Mouse (Mus musculus) common myeloid progenitor, adult 5-6 weeks (primary cell): ENCODE results near the gene Slc7a6. TPM values are rescaled to one million over a fixed set of nuclear protein-coding genes. Genes with fewer than 3 reads are reported as not detected.
A peak's percentile ranks its signal among the peaks of the same experiment; 100 is the strongest.

Source experiments
- ATAC-seq: replicated peaks from 2 replicates; pipeline ENCODE4 v1.8.0; 2016; ENCODE audit warnings: low read depth, mild to moderate bottlenecking, moderate TSS enrichment, inconsistent platforms; ENCODE audit not compliant: poor library complexity, severe bottlenecking
- total RNA-seq: library from RNA; stranded (forward); fragments of 200-1000, 187-1606 nt; gene quantifications from 2 replicates; pipeline ENCODE4 v1.2.3, GENCODE M21; 2017

Slc7a6 gene
- 24.0 and 28.2 TPM in 2 replicates for total RNA-seq

DNA sequence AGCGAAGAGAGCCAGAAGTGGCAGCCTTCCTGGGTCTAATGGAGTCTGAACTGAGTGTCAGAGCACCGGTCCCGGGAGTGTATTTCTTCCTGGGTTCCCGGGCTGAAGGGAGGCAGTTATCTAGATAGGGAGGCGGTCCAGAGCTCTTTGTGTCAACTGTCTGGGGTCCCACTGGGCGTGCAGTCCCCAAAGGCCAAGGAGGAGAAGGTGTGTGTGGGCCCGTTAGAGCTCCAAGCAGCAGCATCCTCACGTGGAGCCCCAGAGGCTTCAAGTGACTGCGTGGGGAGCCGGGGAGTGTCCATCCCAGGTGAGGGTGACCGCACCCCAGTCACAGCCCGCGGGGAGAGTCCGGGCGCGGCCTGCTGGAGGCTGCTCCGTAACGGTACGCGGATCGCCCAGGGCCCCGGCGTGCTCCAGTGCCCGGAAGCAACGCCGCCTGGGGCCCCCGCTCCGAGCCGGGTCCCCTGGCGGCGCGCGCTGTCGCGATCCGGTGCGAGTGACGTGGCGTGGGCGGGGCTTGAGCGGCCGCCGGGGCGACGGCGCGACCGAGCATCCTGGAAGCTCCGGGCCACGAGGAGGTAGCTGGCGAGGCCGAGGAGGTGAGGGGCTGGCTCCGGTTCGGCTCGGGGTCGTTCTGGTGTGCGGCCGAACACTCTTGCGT lies at the start of gene Slc7a6:
Slc7a6 (plus strand) TSS at position 502 of the 661 bp plus-strand sequence.
- ATAC-seq: peak; percentile 74

DNA sequence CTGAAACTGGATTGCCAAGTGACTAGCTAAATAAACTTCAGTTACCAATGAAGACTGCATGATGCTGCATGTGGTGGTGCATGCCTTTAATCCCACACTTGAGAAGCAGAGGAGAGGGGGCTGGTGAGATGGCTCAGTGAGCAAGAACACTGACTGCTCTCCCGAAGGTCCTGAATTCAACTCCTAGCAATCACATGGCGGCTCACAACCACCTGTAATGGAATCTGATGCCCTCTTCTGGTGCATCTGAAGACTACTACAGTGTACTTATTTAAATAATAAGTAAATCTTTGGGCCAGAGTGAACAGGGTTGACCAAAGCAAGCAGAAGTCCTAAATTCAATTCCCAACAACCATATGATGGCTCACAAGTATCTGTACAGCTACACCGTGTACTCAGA lies 45.2 kb upstream of the Slc7a6 start:
- no peak for ATAC-seq

DNA sequence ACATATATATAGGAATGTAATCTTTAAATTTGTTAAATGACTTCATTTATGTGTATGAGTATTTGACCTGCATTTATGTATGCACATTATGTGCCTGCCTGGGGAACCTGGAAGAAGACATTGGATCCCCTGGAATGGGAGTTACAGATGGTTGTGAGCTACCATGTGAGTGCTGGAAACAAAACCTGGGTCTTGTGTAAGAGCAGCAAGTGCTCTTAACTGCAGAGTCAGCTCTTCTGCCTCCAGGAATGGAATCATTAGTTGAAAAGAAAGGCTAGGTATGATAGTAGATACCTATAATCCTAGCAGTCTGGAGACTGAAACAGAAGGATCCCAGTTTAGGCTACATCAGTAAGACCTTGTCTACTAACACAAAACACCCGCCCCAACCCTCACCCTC lies 42.6 kb upstream of the Slc7a6 start:
- no peak for ATAC-seq

DNA sequence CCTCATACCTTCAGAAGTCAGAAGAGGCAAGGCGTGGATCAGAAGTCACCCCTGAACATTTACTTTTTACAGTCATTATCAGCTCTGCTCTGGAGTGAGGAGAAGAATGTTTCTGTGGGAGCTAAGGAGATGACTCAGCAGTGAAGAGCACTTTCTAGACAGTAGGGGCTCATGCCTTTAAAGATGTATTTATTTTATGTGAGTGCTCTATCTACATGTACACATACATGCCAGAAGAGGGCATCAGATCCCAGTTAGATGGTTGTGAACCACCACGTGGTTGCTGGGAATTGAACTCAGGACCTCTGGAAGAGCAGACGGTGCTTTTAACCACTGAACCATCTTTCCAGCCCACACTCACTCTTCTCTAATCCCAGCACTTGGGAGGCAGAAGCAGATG lies 41.6 kb upstream of the Slc7a6 start:
- ATAC-seq: peak; percentile 55; the same call in 1 of the 2 replicates

DNA sequence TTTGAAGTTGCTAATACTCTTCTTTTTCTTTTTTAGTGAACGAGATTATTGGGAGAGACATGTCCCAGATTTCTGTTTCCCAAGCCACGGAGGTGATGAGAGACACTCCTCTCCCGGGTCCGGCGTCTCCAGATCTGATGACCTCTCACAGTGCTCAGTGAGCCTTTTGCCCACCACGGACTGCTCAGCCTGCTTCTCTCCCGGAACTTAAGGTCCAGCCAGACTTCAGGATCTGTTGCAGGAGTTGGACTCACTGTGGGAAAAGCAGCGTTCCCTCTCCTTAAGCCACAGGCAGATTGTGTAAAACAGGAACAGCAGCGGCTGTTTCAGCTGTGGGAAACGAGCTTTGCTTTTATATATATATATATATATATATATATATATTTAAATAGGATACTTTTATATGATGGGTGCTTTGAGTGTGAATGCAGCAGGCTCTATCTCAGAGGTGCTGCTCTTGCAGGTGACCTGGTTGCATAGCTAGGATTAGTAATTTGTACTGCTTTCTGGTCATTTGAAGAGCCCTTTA lies 40.7 kb upstream of the Slc7a6 start:
- ATAC-seq: no peak

DNA sequence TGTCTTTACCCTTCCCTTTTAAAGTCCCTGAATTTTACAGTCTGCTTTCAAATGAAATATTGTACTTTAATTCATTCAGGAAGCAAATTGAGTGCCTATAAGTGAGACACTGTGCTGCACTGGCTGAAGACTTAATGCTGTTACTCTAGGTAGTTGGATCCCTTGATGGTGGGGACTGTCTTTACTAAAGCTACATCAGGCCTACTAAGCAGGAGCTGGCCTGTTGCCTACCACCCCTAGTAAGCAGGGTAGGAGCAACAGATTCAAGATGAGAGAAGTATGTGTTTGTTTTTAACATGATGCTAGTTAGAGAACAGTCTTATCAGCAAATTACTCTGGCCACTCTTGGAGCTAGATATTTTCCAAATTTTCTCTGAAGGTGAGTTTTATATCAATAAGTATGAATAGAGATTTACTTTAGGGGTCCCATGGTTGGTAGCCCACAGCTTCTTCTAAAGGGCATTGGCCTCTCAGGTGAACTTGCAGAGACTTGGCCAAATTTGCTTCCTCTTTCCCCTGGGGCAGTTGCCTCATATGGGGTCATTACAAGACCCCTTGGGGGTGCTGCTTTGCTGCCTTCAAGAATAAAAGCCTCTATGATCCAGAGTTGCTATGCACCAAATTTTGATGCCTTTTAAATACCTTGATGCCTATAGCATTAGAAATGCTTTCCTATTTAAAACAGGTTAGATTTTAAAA lies 39.3 kb upstream of the Slc7a6 start:
- ATAC-seq: no peak

DNA sequence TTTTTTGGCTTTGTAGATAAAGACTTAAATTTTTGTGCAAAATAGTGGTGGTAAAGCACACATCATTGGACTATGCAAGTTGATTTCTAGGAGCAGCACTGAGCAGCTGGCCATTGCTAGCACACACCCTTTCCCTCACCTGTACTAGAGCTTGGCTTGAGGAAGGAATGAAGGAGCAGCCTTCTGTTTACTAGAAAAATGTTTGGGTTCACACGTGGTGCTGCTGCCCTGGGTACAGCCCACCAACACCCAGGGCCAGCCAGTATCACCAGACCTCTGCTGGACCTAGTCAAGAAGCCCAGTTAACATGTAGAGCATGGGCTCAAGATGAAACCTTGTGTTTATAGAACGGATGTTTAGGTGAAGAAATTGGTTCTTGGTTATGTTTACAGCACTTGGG lies 38.7 kb upstream of the Slc7a6 start:
- ATAC-seq: no peak

DNA sequence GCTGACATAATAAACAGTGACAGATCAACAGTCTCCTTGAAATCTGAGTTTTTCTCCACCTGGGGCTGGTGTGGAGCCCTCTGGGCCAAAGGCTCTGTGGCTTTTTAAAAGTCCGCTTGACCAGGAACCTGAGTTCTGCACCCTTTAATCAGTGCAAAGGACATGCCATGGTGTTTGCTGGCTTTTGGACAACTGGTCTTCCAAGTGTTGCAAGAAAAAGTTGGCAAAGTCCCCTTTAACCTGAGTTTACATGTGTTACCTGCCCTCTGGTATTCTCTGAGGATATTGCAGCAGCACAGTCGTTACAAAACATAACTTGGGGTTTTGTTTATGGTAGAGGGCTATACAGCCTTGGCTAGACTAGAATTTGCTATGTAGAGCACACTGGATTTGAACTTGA lies 38.2 kb upstream of the Slc7a6 start:
- ATAC-seq: no peak

DNA sequence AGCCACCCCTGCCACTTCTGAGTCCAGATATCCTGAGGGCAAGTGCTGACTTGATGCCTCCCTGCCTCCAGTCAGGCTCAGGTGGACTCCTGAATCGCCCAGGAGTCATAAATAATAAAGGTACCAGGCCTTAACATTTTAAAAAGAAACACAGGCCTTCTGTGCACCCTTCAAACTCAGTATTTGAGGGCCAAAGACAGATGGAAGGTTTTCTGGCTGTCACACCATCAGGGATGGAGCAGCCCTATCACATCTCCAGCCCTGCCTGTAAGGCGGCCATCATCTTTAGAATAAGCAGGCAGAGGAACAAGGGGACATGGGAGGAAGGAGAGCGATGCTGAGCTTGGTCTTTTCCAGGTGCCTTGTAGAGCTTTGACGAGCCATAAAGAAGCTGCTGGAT lies 37.6 kb upstream of the Slc7a6 start:
- no peak for ATAC-seq

DNA sequence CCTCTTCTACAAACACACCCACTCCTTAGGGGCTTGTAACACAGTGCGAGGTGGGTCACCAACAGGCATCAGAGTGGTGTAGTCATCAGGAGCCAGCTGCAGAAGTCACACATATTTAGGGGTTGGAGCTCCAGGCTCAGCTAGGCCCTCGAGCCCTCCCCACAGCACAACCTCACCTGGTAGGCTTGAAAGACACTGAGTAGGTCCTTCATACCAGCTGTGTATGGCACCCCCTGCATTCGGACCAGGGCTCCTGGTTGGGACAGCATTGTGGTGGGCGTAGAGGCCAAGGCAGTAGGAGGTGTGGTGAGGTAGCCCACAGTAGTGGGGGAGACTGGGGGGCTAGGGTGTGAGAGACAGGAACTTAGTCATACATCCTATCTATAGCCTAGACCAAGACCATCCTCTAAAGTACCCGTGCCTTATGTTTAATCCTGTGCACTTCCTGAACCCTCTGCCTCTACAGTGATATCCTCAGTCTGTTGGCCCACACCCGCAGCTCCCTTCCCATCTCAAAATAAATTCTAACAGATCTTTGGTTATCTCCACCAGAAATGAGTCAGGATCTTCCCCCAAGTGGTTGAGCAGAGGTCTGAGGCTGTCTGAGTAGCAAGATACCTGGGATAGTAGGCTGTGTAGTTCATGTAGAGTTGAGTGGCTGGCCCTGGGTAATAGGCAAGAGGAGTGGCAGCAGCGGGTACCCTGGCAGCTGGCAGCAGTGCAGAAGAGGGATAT lies 37.0 kb upstream of the Slc7a6 start:
- peak; percentile 46 for ATAC-seq

DNA sequence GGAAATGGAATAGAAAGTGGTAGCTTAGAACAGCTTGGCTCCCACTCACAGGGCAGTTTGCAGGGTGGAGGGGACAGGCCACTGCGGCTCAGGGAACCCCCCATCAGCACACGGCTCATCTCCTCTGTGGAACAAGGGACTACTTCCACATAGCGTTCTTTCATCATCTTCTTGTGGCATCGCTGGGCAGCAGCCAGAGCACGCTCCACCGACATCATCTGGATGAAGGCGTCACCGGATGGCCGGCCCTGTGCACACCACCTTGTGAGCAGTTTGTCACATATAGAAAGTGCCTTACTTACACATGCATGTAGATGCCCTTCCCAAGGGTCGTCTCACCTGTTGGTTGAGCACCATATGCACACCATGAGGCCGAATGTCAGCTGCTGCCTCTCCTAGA lies 36.3 kb upstream of the Slc7a6 start:
- ATAC-seq: no peak

DNA sequence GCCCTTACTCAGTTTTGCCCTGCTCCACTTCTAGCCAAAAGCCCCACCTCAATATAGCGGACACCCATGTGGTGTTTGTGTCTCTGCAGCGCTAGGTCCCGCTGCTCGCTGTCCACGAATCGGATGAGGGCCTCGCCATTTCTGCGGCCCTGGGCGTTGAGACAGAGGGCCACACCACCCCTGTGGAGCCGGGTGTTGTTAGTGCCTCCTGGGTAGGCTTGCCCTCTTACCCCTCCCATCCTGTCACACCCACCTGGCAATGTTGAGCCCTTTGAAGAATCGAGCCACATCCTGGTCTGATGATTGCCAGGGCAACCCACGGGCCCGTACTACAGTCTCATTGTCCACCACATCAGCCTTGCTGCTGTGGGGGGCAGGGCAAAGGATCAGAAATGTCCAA lies 35.1 kb upstream of the Slc7a6 start:
- ATAC-seq: no peak

DNA sequence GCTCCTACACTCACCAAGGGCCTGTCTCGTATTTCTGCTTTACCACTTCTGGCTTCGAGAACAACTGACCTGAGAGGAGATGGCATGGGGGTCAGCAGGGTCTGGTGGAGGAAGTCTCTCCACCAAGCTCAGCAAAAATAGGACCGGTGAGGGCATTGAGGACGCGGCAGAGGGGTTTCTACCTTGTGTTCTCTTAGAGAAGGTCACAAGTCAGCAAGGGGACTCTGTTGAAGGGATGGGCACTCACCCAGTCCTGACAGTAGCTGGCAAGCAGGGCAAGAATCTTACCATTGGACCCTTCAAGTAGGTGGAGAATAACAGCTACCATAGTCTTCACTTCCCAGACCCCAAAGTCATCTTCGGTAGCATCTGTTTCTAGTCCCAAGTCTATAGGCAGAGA lies 34.7 kb upstream of the Slc7a6 start:
- ATAC-seq: no peak

DNA sequence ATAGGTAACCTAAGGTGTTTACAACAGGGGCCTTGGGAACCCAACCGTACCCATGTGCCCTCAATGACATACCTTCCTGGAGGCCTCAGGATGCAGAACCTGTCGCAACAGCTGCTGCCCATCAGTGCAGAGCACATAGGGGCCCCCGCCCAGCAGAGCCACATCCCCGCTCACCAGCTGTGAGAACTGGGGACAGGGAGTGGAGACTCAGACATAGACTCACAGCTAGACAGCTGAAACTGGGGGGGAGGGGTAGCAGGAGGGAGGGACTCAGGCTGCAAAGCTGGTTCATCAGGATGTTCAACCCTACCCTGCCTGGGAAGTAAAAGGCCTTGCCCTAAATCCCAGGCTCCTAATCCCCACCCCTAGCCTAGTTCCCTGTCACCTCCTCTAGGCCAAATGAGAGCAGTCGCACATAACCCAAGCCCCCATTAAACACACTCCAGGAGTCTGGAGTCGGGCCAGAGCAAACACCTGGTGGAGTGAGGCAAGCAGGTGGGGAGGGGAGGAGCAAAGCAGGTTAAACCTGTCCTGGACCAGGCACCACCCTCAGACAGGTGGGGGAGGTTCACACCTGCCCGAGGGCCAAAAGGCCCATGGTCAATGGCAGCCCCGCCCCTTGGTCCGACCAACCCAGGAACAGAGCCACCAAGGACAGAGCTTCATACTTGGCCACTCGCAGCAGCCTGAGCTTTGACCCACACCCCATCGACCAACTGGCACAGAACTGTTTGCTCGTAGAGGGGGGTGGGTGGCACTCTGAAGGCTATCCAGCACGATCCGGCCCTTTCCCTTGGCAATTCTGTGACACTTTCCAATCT lies 33.7 kb upstream of the Slc7a6 start:
- no peak for ATAC-seq

DNA sequence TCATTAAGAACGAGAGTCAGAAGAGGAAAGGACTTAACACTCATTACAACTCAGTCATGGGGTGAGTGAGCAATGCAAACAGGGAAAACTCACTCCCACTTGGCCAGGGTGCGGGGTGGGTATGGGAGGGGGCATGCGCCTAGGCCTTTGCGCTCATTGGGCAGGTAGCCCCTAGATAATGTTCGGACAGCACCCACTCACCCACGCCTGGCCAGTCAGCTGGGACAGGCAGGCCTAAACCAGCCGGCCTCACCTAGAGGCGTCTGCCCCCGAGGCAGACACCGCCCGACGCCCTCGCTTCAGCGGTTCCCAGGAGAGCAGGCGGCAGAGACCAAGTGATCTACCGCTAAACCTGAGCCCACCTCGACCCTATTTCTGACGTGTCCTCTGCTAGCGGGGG lies 33.0 kb upstream of the Slc7a6 start:
- ATAC-seq: no peak

DNA sequence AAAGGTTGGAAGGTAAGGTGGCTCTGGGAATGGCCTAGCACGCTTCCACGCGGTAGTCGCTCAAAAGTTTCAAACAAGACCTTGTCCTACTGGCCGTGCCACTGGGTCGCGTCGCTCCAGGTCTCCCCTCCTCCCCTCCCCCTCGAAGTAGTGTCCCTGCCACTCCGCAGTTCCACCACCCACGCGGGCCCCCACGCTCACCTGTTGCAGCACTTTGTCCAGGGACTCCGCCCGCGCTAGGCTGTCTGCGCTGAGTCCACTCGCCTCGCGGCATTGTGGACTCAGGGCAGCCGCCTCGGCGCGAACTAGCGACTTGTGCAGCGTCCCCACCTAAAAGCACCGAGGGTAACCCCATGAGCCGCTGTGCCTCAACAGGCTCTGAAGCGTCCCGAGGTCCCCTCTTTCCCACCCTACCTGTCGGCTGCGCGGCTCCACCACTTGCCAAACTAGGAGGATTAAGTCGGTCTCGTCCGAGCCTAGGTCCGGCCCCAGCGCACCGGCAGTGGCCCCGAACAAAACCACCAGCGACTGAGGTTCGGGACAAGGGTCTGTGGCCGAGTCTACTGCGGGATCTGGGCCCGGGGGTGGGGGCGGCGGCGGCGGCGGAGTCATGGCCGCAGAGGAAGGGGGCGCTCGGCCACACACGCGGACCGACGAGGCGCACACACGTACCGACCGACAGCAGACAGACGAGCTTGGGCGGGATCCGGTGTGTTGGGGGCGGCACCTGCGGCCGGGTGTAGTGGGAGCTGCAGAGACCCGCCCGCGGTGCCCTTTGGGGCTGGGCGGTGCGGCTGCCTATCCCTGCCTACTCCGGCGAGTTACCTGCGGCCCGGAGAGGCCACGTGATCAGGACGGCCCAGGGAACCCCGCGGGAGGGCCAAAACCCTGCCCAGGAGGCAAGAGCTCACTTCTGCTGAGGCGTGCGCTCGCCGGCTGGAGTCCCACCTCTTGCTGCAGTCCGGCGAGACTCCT lies 32.2 kb upstream of the Slc7a6 start, which contains the start of gene Esrp2:
Esrp2 (minus strand) TSS at position 819 of the 975 bp plus-strand sequence.
- ATAC-seq: no peak

DNA sequence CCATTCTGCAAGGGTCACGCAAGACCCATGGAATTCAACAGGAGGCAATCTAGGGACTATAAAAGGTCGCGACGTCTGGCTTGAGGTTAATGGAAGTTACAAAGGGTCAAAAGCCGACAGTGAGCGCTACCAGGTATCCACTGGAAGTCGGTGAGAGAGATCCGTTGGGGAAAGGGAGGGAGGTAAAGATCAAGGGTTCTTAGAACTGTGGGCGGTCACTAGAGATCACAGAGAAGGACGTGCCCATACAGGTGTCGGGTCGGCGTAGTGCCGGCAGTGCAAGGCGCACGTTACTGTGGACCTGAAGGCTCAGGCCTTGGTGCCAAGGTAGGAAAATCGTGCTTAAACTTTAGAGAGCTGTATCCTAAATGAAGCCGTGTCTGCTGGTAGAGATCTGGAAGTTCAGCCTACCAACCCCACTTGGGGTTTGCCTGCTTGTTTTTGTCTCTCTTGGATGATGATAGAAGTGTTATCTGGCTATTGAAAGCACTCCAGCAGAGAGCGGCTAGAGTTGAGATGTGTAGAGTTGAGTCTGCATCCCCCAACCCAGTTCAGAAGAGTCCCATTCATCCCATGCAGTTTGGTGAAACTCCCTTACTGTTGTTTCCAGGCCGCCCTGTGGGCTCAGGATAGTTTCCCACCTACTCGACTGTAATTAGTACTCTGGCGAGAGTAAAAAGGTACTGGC lies 31.3 kb upstream of the Slc7a6 start:
- ATAC-seq: no peak

DNA sequence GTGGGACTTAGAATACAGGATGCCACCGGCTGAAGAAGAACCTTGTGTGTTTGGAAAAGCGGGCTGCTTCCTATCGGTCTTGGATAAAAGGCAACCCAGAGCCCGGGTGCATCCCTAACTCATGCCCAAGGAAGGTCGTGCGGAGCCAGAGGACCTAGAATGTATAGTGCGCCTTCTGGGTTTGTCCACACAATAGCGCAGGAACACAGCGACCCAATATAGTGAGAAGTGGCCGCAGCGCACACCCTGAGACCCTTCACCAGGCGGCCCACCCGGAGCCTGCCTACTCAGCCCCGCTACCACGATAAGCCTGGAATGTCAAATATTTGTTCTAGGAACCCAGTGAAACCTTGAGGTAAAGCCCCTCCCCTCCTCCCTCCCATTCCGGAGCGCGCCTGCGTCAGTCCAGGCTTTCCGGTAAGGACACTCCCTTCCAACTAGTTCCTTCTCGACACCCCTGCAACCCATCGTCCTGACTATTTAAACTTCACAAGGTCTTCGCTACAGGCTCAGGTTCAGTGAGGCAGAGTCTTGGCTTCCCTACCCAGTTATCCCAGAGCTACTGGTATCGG lies 30.7 kb upstream of the Slc7a6 start:
- peak; percentile 45 for ATAC-seq
